In genomic region chr3:83762361-83762760, GRCm38 (mm10) we compare ENCODE assay signal across 21 mouse cellular contexts. TPM values are rescaled to one million over a fixed set of nuclear protein-coding genes. Genes with fewer than 3 reads are reported as not detected.
A peak's percentile ranks its signal among the peaks of the same experiment; 100 is the strongest.
DNase-seq lines count a peak whose midpoint lies in the region; ATAC-seq and TF ChIP-seq lines count a peak whose summit lies in the region.
"Had no signal": no experiment of that assay in that cellular context is flagged by ENCODE, and none has a peak within 500 bp of the region (broad histone marks: within the 10 kb centered on the region; RNA-seq: fewer than 3 reads in every experiment).

No protein-coding gene starts in this region.

- WGBS in hindbrain, postnatal 0 days = 72% methylated on average over 10 of the region's 10 CpGs
- WGBS in hindbrain, embryonic 16.5 days = 69% methylated on average over 10 of the region's 10 CpGs
- WGBS in limb, embryonic 10.5 days = 67% methylated on average over 10 of the region's 10 CpGs
- WGBS in liver, postnatal 0 days (ENCODE audit: insufficient replicate concordance) = 63% methylated on average over 10 of the region's 10 CpGs

- no peak overlapping the region for H3K27ac ChIP-seq in hindbrain, postnatal 0 days
- H3K27ac ChIP-seq in hindbrain, embryonic 16.5 days (ENCODE audit: low read depth, low read length) = no peak overlapping the region
- peak overlapping the region; percentile 28; the same call in 1 of the 2 replicates for H3K27ac ChIP-seq in limb, embryonic 10.5 days
- H3K27ac ChIP-seq in liver, postnatal 0 days (ENCODE audit: low read depth) = no peak overlapping the region
- H3K27ac ChIP-seq: heart, embryonic 13.5 days had no signal

- H3K9me3 ChIP-seq in hindbrain, postnatal 0 days (ENCODE audit: low read length) = no peaks in the 10 kb centered on the region
- H3K9me3 ChIP-seq in hindbrain, embryonic 16.5 days (ENCODE audit: control insufficient read depth, low read length) = no peaks in the 10 kb centered on the region
- H3K9me3 ChIP-seq in limb, embryonic 10.5 days (replicated peaks) = no peaks in the 10 kb centered on the region
- H3K9me3 ChIP-seq in liver, postnatal 0 days (ENCODE audit: low read length) = no peaks in the 10 kb centered on the region
- H3K9me3 ChIP-seq: heart, embryonic 13.5 days had no signal

- H3K9ac ChIP-seq in hindbrain, postnatal 0 days (replicated peaks; ENCODE audit: low read length) = no peak overlapping the region
- no peak overlapping the region for H3K9ac ChIP-seq in hindbrain, embryonic 16.5 days (ENCODE audit: low read depth, low read length)
- H3K9ac ChIP-seq in liver, postnatal 0 days (replicated peaks) = no peak overlapping the region
- H3K9ac ChIP-seq: heart, embryonic 13.5 days had no signal

- H3K27me3 ChIP-seq in hindbrain, postnatal 0 days (ENCODE audit: insufficient read depth, low read length) = 0 out of 2 replicates have a peak, but pooled peaks cover 8% of the 10 kb centered on the region
- H3K27me3 ChIP-seq in hindbrain, embryonic 16.5 days (replicated peaks; ENCODE audit: control insufficient read depth, insufficient read depth, low read length) = no peaks in the 10 kb centered on the region
- H3K27me3 ChIP-seq in limb, embryonic 10.5 days (ENCODE audit: low read depth, poor library complexity, severe bottlenecking) = peaks cover 30% of the 10 kb centered on the region
- H3K27me3 ChIP-seq in liver, postnatal 0 days (ENCODE audit: insufficient read depth, low read length) = peaks cover 55% of the 10 kb centered on the region

- no peak for ATAC-seq in hindbrain, postnatal 0 days
- ATAC-seq in hindbrain, embryonic 16.5 days = no peak
- no peak for ATAC-seq in liver, postnatal 0 days
- ATAC-seq: forebrain, embryonic 16.5 days; inflammation-experienced regulatory T-cells, adult 6 months had no signal

- no peak overlapping the region for H3K4me3 ChIP-seq in hindbrain, postnatal 0 days (ENCODE audit: low read length)
- no peak overlapping the region for H3K4me3 ChIP-seq in hindbrain, embryonic 16.5 days (ENCODE audit: low read length)
- no peak overlapping the region for H3K4me3 ChIP-seq in limb, embryonic 10.5 days
- no peak overlapping the region for H3K4me3 ChIP-seq in liver, postnatal 0 days (ENCODE audit: low read depth, low read length)
- H3K4me3 ChIP-seq: heart, embryonic 13.5 days had no signal

- no peak overlapping the region for H3K4me2 ChIP-seq in hindbrain, postnatal 0 days (ENCODE audit: low read depth, low read length)
- no peak overlapping the region for H3K4me2 ChIP-seq in hindbrain, embryonic 16.5 days (ENCODE audit: low read length)
- H3K4me2 ChIP-seq in liver, postnatal 0 days (ENCODE audit: low read depth, low read length) = no peak overlapping the region
- H3K4me2 ChIP-seq: heart, embryonic 13.5 days had no signal

- DNase-seq in cerebellum, postnatal 10 days = peak; percentile 42 to 46
- no peak for DNase-seq in cerebellum, postnatal 36 days
- DNase-seq in hindbrain, postnatal 0 days (ENCODE audit: low spot score) = no peak
- DNase-seq in retina, embryonic 14.5 days (ENCODE audit: low spot score) = peak; percentile 50
- no peak for DNase-seq in retina, postnatal 1 day
- DNase-seq in limb, embryonic 10.5 days (ENCODE audit: low spot score) = no peak
- no peak for DNase-seq in liver, postnatal 0 days
- DNase-seq: adrenal gland, adult 8-10 months; cerebellum, adult 11 months; embryo, embryonic 11 days; heart, adult 18-20 months; kidney, adult 9 months; liver; lung, adult 18-20 months; lung, postnatal 4 days; right cerebral cortex, adult 18-20 months; thymus, adult 18-20 months had no signal

- H3K36me3 ChIP-seq in hindbrain, postnatal 0 days (ENCODE audit: insufficient read depth, low read length) = no peaks in the 10 kb centered on the region
- no peaks in the 10 kb centered on the region for H3K36me3 ChIP-seq in hindbrain, embryonic 16.5 days (ENCODE audit: control insufficient read depth, insufficient read depth, low read length)
- no peaks in the 10 kb centered on the region for H3K36me3 ChIP-seq in limb, embryonic 10.5 days
- no peaks in the 10 kb centered on the region for H3K36me3 ChIP-seq in liver, postnatal 0 days (replicated peaks; ENCODE audit: insufficient read depth, low read length)
- H3K36me3 ChIP-seq: heart, embryonic 13.5 days had no signal

- H3K4me1 ChIP-seq in hindbrain, postnatal 0 days (ENCODE audit: insufficient read depth, low read length) = 0 out of 2 replicates have a peak, but pooled peaks cover 5% of the 10 kb centered on the region
- H3K4me1 ChIP-seq in hindbrain, embryonic 16.5 days (ENCODE audit: control insufficient read depth, insufficient read depth, low read depth, low read length) = peaks cover 11% of the 10 kb centered on the region
- peaks cover 42% of the 10 kb centered on the region for H3K4me1 ChIP-seq in limb, embryonic 10.5 days
- H3K4me1 ChIP-seq in liver, postnatal 0 days (ENCODE audit: insufficient read depth) = peaks cover 10% of the 10 kb centered on the region

- TF ChIP-seq CTCF in hindbrain, postnatal 0 days (IDR thresholded peaks at IDR 0.05; ENCODE audit: low read depth) = peak; percentile 22; the same call in 1 of the 2 replicates
- no peak for TF ChIP-seq CTCF in liver, postnatal 0 days (IDR thresholded peaks at IDR 0.05; ENCODE audit: low read depth)

- no peak for TF ChIP-seq EP300 in liver, postnatal 0 days (IDR thresholded peaks at IDR 0.05; ENCODE audit: low read depth)

RNA-seq across cellular contexts. Expression of gene Sfrp2, which starts 3.8 kb away (rescaled TPM):
- 44.5 and 76.9 TPM in 2 replicates for total RNA-seq in hindbrain, postnatal 0 days (2014; rRNA removed)
- 38.0 and 38.4 TPM in 2 replicates for polyA plus RNA-seq in hindbrain, postnatal 0 days (2015; fragmentation: Nextera tagmentation; extraction: Ambion mirVana)
- polyA plus RNA-seq in hindbrain, embryonic 16.5 days (2015; fragmentation: Nextera tagmentation; extraction: Ambion mirVana) = 42.8 and 50.8 TPM in 2 replicates
- polyA plus RNA-seq in limb, embryonic 10.5 days (2016; fragmentation: Nextera tagmentation; extraction: Ambion mirVana) = 63.6 and 92.5 TPM in 2 replicates
- polyA plus RNA-seq in liver, postnatal 0 days (2015; fragmentation: Nextera tagmentation; extraction: Ambion mirVana) = 1.0 and 1.6 TPM in 2 replicates

Comparison
In these comparisons a context has a peak if more than half of its experiments do, and no peak if none do; other contexts are left out.
1. DNase-seq: peak in cerebellum, postnatal 10 days (2 of 2) and retina, embryonic 14.5 days (single experiment); none in cerebellum, postnatal 36 days (0 of 2), hindbrain, postnatal 0 days (single experiment), retina, postnatal 1 day (single experiment), limb, embryonic 10.5 days (single experiment) and liver, postnatal 0 days (single experiment).
2. RNA of gene Sfrp2, which starts 3.8 kb away (polyA plus RNA-seq): 63.6 to 92.5 TPM in limb, embryonic 10.5 days, 42.8 to 50.8 TPM in hindbrain, embryonic 16.5 days and 38.0 to 38.4 TPM in hindbrain, postnatal 0 days; 1.0 to 1.6 TPM in liver, postnatal 0 days; every median in the first group is over 10 times any median in the second.